Mouse (Mus musculus) frontal cortex, postnatal 10 days (tissue): ENCODE results near the gene Ddx39.

Experiments used
- DNase-seq, 2 experiments: peaks; one replicate each; pipeline ENCODE4 v3.0.0; 2022; ENCODE audit warnings: low spot score in 2 of 2, mixed read lengths in 1 of 2

Gene Ddx39

DNA sequence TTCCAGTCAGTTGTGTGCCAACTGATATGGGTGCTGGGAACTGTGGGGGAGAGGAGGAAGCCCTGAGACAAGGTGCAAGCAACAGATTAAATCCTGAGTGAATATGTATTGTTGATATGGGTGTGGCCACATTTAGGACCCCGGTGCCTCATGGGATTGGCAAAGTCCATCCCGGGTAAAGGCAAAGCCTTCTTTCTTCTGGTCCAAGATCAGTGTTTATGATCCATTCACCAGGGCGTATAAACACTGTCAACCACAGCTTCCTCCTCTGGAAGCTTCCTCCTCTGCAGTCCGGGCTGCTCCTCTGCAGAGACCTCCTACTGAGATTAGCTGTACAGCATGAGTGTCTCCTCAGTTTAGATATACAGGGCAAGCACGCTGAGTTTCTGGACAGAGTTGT is 53.5 kb downstream of the Ddx39 start:
- no peak for DNase-seq

DNA sequence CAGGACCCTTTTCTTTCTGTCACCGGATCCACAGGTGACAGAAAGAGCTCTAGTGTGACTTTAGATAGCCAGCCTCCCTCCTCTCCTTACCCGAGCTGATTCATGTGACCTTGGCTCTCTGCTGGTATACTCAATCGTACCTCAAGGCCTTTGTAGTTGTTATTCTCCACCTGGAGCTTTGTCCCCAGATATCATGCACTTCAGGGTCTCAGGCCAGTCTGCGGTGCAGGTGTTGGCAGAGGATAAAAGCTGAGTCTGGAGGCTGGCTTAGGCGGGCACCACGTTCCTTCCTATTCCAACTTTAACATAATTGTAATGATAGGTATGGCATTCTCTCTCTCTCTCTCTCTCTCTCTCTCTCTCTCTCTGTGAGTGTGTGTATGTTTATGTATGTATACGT is 54.7 kb downstream of the Ddx39 start:
- DNase-seq, result no peak

DNA sequence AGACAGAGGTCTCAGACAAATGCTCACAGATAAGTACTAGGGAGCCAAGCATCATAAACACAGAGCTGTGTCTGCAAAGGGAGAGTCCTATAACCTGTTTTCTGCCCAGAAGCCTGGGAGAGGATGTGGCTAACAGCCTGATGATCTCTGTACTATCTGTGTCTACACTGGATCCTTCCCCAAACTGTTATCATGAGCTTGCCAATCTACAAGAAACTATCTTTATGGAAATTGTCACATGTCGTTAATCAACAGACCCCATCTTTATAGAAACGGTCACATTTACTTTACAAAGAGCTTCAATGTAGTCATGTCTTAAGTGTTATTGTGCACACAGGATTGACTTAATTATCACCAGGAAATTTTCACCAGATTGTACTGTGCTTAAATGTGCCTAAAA is 55.7 kb downstream of the Ddx39 start:
- no peak for DNase-seq

DNA sequence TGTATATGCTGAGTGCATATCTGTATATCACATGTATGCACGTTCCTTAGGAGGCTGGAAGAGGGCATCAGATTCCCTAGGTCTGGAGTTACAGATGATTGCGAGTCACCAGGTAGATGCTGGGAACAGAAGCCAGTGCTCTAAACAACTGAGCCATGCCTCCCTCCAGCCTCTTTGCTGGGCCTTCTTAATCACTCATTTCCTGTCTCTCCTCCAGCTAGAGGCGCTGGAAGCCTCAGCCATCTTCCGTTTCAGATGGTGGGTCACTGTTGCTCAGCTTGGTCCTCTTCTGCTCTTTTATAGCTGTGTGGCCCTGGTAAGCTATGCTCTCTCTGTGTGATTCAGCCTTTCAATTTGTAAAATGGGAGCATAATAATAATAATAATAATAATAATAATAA is 56.8 kb downstream of the Ddx39 start:
- no peak for DNase-seq

DNA sequence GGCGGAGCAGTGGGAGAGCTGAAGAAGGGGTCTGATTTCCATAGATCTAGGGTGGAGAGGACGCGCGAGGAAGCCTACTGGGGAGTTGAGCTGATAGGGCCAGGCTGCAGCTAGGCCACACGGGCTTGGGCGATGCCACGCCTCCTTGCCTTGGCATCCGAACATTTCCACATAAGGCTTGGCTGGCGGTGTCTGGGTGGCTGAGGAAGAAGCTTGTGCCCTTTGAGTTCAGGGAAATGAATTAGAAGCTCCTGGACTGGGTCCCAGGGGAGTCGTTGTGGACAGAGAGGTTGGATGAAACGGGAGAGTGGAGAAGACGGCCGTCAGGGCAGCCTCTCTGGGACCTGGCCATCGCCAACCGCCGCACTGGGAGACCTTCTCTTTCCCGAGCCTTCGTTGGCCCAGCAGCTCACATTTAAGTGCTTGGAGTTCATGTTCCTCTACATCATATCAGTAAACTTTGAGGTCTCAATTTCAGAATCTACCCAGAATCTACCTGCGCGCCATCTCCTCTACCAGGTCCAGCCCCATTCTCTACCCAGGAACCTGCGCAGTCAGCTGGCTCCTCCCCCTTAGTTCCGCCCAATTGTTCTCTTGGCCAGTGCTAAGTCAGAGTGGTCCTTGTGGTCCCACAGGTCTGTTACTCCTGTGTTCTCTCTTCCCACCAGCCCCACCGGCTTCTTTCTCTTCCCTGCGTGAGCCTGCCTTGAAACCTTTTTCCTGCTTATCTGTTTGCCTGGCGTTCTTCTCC is 57.9 kb downstream of the Ddx39 start:
- DNase-seq, result no peak

DNA sequence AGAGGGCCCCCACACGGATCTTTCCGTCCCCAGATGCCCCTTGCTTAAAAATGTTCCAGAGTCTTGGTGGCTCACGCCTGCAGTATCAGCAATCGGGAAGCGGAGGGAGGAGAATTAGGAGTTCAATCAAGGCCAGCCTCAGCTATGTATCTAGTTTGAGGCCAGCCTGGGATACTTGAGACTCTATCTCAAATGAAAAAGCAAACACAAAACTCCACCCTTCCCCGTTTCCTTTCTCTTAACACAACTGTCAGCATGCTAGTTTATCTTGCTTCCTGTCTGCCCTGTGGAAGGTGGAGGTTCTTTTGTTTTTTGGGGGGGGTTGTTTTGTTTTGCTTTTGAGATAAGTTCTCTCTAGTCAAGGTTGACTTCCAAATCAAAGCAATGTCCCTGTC is 58.5 kb downstream of the Ddx39 start:
- no peak for DNase-seq

DNA sequence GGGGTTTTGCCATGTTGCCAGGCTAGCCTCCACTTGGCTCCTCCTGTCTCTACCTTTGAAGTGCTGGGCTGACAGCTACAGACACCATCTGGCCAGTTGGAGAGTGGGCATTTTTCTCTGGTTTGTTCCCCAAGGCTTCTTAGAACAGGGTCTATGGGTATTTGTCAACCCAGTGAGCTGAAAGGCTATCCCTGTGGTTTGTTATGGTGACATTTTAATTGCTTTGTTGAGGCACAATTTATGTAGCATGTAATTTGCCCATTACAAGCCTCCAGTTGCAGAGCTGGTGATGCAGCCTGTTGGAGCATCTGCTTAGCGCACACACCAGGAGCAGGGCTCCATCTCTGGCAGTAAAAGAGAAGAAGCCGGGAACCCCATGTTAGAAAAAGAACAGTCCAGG is 59.2 kb downstream of the Ddx39 start:
- DNase-seq, result no peak
